Mouse (Mus musculus): ENCODE measurements around the gene Sstr5.

- TF ChIP-seq CTCF (IDR thresholded peaks at IDR 0.05; ENCODE audit: borderline replicate concordance, control insufficient read depth, extremely low read depth, insufficient read depth, low read length, poor library complexity) (no peak), POLR2A (IDR thresholded peaks at IDR 0.05; ENCODE audit: control insufficient read depth, extremely low read depth, insufficient read depth, low read length, poor library complexity) (no peak)
Observed at GRCm38 (mm10) chr17:25456540-25456939, 40.5 kb downstream of the Sstr5 start.
